12 mouse cellular contexts compared by ENCODE assay signal in genomic region chr7:122320843-122321544, GRCm38 (mm10).
"Had no signal": no experiment of that assay in that cellular context is flagged by ENCODE, and none has a peak within 500 bp of the region (broad histone marks: within the 10 kb centered on the region; RNA-seq: fewer than 3 reads in every experiment).

No protein-coding gene starts in this region.

- H3K27ac ChIP-seq: intestine, embryonic 15.5 days; limb, embryonic 10.5 days; midbrain, embryonic 10.5 days; midbrain, embryonic 15.5 days; neural tube, embryonic 13.5 days had no signal

- H3K4me2 ChIP-seq: intestine, embryonic 15.5 days; liver, embryonic 11.5 days; midbrain, embryonic 15.5 days; neural tube, embryonic 13.5 days had no signal

- H3K27me3 ChIP-seq: intestine, embryonic 15.5 days; midbrain, embryonic 15.5 days; neural tube, embryonic 13.5 days had no signal

- H3K36me3 ChIP-seq: intestine, embryonic 15.5 days; limb, embryonic 10.5 days; midbrain, embryonic 10.5 days; midbrain, embryonic 15.5 days; neural tube, embryonic 13.5 days had no signal

- DNase-seq: kidney, adult 18-20 months; kidney, postnatal 25 days; lung, postnatal 36 days; retina, postnatal 1 day; right cerebral cortex, postnatal 4 days; spleen, adult 18-20 months had no signal

- H3K4me1 ChIP-seq: intestine, embryonic 15.5 days; limb, embryonic 10.5 days; midbrain, embryonic 10.5 days; midbrain, embryonic 15.5 days had no signal

- ATAC-seq: intestine, embryonic 15.5 days; midbrain, embryonic 15.5 days had no signal

- H3K4me3 ChIP-seq: intestine, embryonic 15.5 days; limb, embryonic 10.5 days; midbrain, embryonic 10.5 days; midbrain, embryonic 15.5 days; neural tube, embryonic 13.5 days had no signal

- H3K9ac ChIP-seq: intestine, embryonic 15.5 days; midbrain, embryonic 15.5 days; neural tube, embryonic 13.5 days had no signal

- H3K9me3 ChIP-seq: intestine, embryonic 15.5 days; limb, embryonic 10.5 days; midbrain, embryonic 10.5 days; midbrain, embryonic 15.5 days had no signal
